Comparison of ENCODE assay signal across 15 mouse cellular contexts in genomic region chr5:139516281-139516680, GRCm38 (mm10). TPM values are rescaled to one million over a fixed set of nuclear protein-coding genes. Genes with fewer than 3 reads are reported as not detected.
DNase-seq lines count a peak whose midpoint lies in the region; ATAC-seq and TF ChIP-seq lines count a peak whose summit lies in the region.
"Had no signal": no experiment of that assay in that cellular context is flagged by ENCODE, and none has a peak within 500 bp of the region (broad histone marks: within the 10 kb centered on the region; RNA-seq: fewer than 3 reads in every experiment).

No protein-coding gene starts in this region.

- H3K27ac ChIP-seq in heart, embryonic 13.5 days (replicated peaks) = no peak overlapping the region
- H3K27ac ChIP-seq in limb, embryonic 13.5 days = no peak overlapping the region
- H3K27ac ChIP-seq in limb, embryonic 10.5 days = no peak overlapping the region
- H3K27ac ChIP-seq in liver, postnatal 0 days (ENCODE audit: low read depth) = no peak overlapping the region
- H3K27ac ChIP-seq: liver, embryonic 12.5 days; midbrain, embryonic 12.5 days; neural tube, embryonic 13.5 days had no signal

- peak overlapping the region; percentile 22 for H3K4me2 ChIP-seq in heart, embryonic 13.5 days
- no peak overlapping the region; the same call in 1 of the 2 replicates for H3K4me2 ChIP-seq in limb, embryonic 13.5 days (replicated peaks)
- H3K4me2 ChIP-seq in liver, postnatal 0 days (ENCODE audit: low read depth, low read length) = no peak overlapping the region
- H3K4me2 ChIP-seq: liver, embryonic 12.5 days; midbrain, embryonic 12.5 days; neural tube, embryonic 13.5 days had no signal

- H3K9me3 ChIP-seq in heart, embryonic 13.5 days = no peaks in the 10 kb centered on the region
- no peaks in the 10 kb centered on the region for H3K9me3 ChIP-seq in limb, embryonic 13.5 days
- no peaks in the 10 kb centered on the region for H3K9me3 ChIP-seq in limb, embryonic 10.5 days (replicated peaks)
- 0 out of 2 replicates have a peak, but pooled peaks cover 2% of the 10 kb centered on the region for H3K9me3 ChIP-seq in liver, postnatal 0 days (ENCODE audit: low read length)
- H3K9me3 ChIP-seq: liver, embryonic 12.5 days; midbrain, embryonic 12.5 days; neural tube, embryonic 13.5 days had no signal

- peaks cover 19% of the 10 kb centered on the region for H3K4me1 ChIP-seq in heart, embryonic 13.5 days
- peaks cover 16% of the 10 kb centered on the region for H3K4me1 ChIP-seq in limb, embryonic 13.5 days
- H3K4me1 ChIP-seq in limb, embryonic 10.5 days = peaks cover 13% of the 10 kb centered on the region
- no peaks in the 10 kb centered on the region for H3K4me1 ChIP-seq in liver, postnatal 0 days (ENCODE audit: insufficient read depth)
- H3K4me1 ChIP-seq: midbrain, embryonic 12.5 days had no signal

- peaks cover 23% of the 10 kb centered on the region for H3K27me3 ChIP-seq in heart, embryonic 13.5 days (replicated peaks)
- peaks cover 18% of the 10 kb centered on the region for H3K27me3 ChIP-seq in limb, embryonic 13.5 days
- H3K27me3 ChIP-seq in limb, embryonic 10.5 days (ENCODE audit: low read depth, poor library complexity, severe bottlenecking) = peaks cover 14% of the 10 kb centered on the region
- H3K27me3 ChIP-seq in liver, postnatal 0 days (ENCODE audit: insufficient read depth, low read length) = peaks cover 8% of the 10 kb centered on the region; the same call in 1 of the 2 replicates

- H3K36me3 ChIP-seq in heart, embryonic 13.5 days = no peaks in the 10 kb centered on the region
- no peaks in the 10 kb centered on the region for H3K36me3 ChIP-seq in limb, embryonic 13.5 days
- no peaks in the 10 kb centered on the region for H3K36me3 ChIP-seq in limb, embryonic 10.5 days
- no peaks in the 10 kb centered on the region for H3K36me3 ChIP-seq in liver, postnatal 0 days (replicated peaks; ENCODE audit: insufficient read depth, low read length)
- H3K36me3 ChIP-seq: liver, embryonic 12.5 days; midbrain, embryonic 12.5 days; neural tube, embryonic 13.5 days had no signal

- no peak overlapping the region for H3K4me3 ChIP-seq in heart, embryonic 13.5 days
- no peak overlapping the region for H3K4me3 ChIP-seq in limb, embryonic 13.5 days
- no peak overlapping the region for H3K4me3 ChIP-seq in limb, embryonic 10.5 days
- no peak overlapping the region for H3K4me3 ChIP-seq in liver, postnatal 0 days (ENCODE audit: low read depth, low read length)
- H3K4me3 ChIP-seq: liver, embryonic 12.5 days; midbrain, embryonic 12.5 days; neural tube, embryonic 13.5 days had no signal

- 21% methylated on average over 11 of the region's 11 CpGs for WGBS in heart, embryonic 13.5 days
- 19% methylated on average over 11 of the region's 11 CpGs for WGBS in limb, embryonic 13.5 days
- 39% methylated on average over 11 of the region's 11 CpGs for WGBS in limb, embryonic 10.5 days
- WGBS in liver, postnatal 0 days (ENCODE audit: insufficient replicate concordance) = 37% methylated on average over 11 of the region's 11 CpGs

- TF ChIP-seq CTCF in liver, postnatal 0 days (IDR thresholded peaks at IDR 0.05; ENCODE audit: low read depth) = no peak

- DNase-seq in heart, postnatal 36 days = no peak
- no peak for DNase-seq in limb, embryonic 10.5 days (ENCODE audit: low spot score)
- peak; percentile 46 to 59 for DNase-seq in cerebellum, adult 18-20 months
- DNase-seq in cerebellum, adult 9-11 months = peak; percentile 54
- DNase-seq in liver, postnatal 0 days = no peak
- DNase-seq in frontal cortex, adult 2 months (ENCODE audit: extremely low spot score in 1 of 2, low spot score in 1 of 2) = no peak

- TF ChIP-seq EP300 in liver, postnatal 0 days (IDR thresholded peaks at IDR 0.05; ENCODE audit: low read depth) = no peak

- 0 out of 2 replicates have a peak overlapping the region, but pooled peaks have one; percentile 16 for H3K9ac ChIP-seq in heart, embryonic 13.5 days
- H3K9ac ChIP-seq in limb, embryonic 13.5 days = peak overlapping the region; percentile 4; the same call in 1 of the 2 replicates
- no peak overlapping the region for H3K9ac ChIP-seq in liver, postnatal 0 days (replicated peaks)
- H3K9ac ChIP-seq: liver, embryonic 12.5 days; midbrain, embryonic 12.5 days; neural tube, embryonic 13.5 days had no signal

- intact Hi-C loops in heart, postnatal 36 days (cut with DNase I) = no loop called here

- ATAC-seq in heart, embryonic 13.5 days (ENCODE audit: extremely low read depth, insufficient number of reproducible peaks, low FRiP score, low TSS enrichment) = no peak
- no peak for ATAC-seq in limb, embryonic 13.5 days (ENCODE audit: low FRiP score, low read depth)
- ATAC-seq in liver, postnatal 0 days = no peak
- ATAC-seq: inflammation-experienced regulatory T-cells, adult 6 months; liver, embryonic 12.5 days; Patski had no signal

RNA-seq across cellular contexts. Expression of gene Uncx, which starts 27.0 kb away (rescaled TPM):
- not detected in 2 replicates for polyA plus RNA-seq in heart, embryonic 13.5 days (2015; fragmentation: Nextera tagmentation; extraction: Ambion mirVana)
- total RNA-seq in heart, postnatal 36 days (2021) = not detected
- polyA plus RNA-seq in limb, embryonic 13.5 days (2015; fragmentation: Nextera tagmentation; extraction: Ambion mirVana) = 0.09 TPM in 1 of 2 replicates, not detected in the other
- 0.50 and 1.1 TPM in 2 replicates for polyA plus RNA-seq in limb, embryonic 10.5 days (2016; fragmentation: Nextera tagmentation; extraction: Ambion mirVana)
- not detected in 2 replicates for polyA plus RNA-seq in liver, postnatal 0 days (2015; fragmentation: Nextera tagmentation; extraction: Ambion mirVana)
- polyA plus RNA-seq in frontal cortex, adult 2 months (2012; rRNA removed) = 0.08 and 0.44 TPM in 2 replicates
- total RNA-seq: CH12.LX; gastrocnemius, postnatal 4 days had no signal
- polyA plus RNA-seq: inflammation-experienced regulatory T-cells, adult 6 months; liver, embryonic 12.5 days; Patski had no signal

RNA-seq across cellular contexts. Expression of gene Zfand2a, which starts 31.9 kb away (rescaled TPM):
- 8.2 and 10.1 TPM in 2 replicates for polyA plus RNA-seq in heart, embryonic 13.5 days (2015; fragmentation: Nextera tagmentation; extraction: Ambion mirVana)
- 10 to 100 TPM; 14.0 to 17.9 TPM for total RNA-seq in heart, postnatal 36 days (2021)
- 10.3 and 11.0 TPM in 2 replicates for polyA plus RNA-seq in limb, embryonic 13.5 days (2015; fragmentation: Nextera tagmentation; extraction: Ambion mirVana)
- 12.5 and 12.8 TPM in 2 replicates for polyA plus RNA-seq in limb, embryonic 10.5 days (2016; fragmentation: Nextera tagmentation; extraction: Ambion mirVana)
- 1.8 TPM in 2 replicates for polyA plus RNA-seq in liver, postnatal 0 days (2015; fragmentation: Nextera tagmentation; extraction: Ambion mirVana)
- polyA plus RNA-seq in frontal cortex, adult 2 months (2012; rRNA removed) = 45.4 and 49.0 TPM in 2 replicates

RNA-seq across cellular contexts. Expression of gene 3110082I17Rik, which starts 56.0 kb away (rescaled TPM):
- polyA plus RNA-seq in heart, embryonic 13.5 days (2015; fragmentation: Nextera tagmentation; extraction: Ambion mirVana) = 21.4 and 22.4 TPM in 2 replicates
- total RNA-seq in heart, postnatal 36 days (2021) = 1 to 10 TPM; 4.7 to 5.5 TPM
- 32.6 and 33.1 TPM in 2 replicates for polyA plus RNA-seq in limb, embryonic 13.5 days (2015; fragmentation: Nextera tagmentation; extraction: Ambion mirVana)
- polyA plus RNA-seq in limb, embryonic 10.5 days (2016; fragmentation: Nextera tagmentation; extraction: Ambion mirVana) = 51.6 and 60.2 TPM in 2 replicates
- polyA plus RNA-seq in liver, postnatal 0 days (2015; fragmentation: Nextera tagmentation; extraction: Ambion mirVana) = 7.5 and 9.5 TPM in 2 replicates
- 13.6 and 14.7 TPM in 2 replicates for polyA plus RNA-seq in frontal cortex, adult 2 months (2012; rRNA removed)

Comparison
In these comparisons a context has a peak if more than half of its experiments do, and no peak if none do; other contexts are left out.
1. DNase-seq: peak in cerebellum, adult 18-20 months (2 of 2) and cerebellum, adult 9-11 months (single experiment); none in heart, postnatal 36 days (0 of 2), limb, embryonic 10.5 days (single experiment), liver, postnatal 0 days (single experiment) and frontal cortex, adult 2 months (0 of 2).